Mouse (Mus musculus): ENCODE results near the gene Ikzf4.

Ikzf4 gene

GRCm38 (mm10) chr10:128645111-128646011 is at the start of gene Ikzf4:
Ikzf4 (minus strand) TSS chr10:128645991.
- in situ Hi-C loops (cut with MboI): no loop called here

GRCm38 (mm10) chr10:128695411-128695991 is 49.7 kb upstream of the Ikzf4 start:
- in situ Hi-C loops (cut with MboI): no loop called here

DNA sequence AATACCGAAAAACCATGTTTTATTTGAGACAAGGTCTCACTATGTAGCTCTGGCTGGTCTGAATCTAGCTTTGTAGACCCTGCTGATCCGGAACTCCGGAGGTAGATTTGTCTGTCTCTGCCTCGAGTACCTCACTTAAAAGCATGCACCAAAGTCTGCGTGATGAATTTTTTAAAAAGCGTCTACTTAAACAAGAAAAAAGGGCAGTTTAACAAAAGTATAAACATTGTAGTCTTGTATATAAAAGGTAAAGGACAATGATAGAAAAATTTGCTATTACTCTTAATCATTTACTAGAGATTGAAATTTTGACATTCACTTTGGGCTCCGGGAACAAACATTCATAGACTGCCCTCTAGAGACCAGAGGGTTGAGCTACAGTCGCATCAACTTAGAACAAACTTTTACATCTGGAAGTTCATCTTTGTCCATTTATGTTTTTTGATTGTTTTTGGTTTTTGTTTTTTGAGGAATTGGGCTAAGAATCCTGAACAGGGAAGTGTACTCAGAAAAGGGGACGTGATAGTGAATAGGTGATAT is 28.7 kb upstream of the Ikzf4 start:
- in situ Hi-C loops (cut with MboI): no loop called here

GRCm38 (mm10) chr10:128673763-128674468 is 28.1 kb upstream of the Ikzf4 start, which contains the start of gene Suox:
Suox (minus strand) TSS chr10:128674073.
- in situ Hi-C loops (cut with MboI): no loop called here

- in situ Hi-C loops (cut with MboI): no loop called here
Measured at GRCm38 (mm10) chr10:128671148-128671547, 25.4 kb upstream of the Ikzf4 start.

DNA sequence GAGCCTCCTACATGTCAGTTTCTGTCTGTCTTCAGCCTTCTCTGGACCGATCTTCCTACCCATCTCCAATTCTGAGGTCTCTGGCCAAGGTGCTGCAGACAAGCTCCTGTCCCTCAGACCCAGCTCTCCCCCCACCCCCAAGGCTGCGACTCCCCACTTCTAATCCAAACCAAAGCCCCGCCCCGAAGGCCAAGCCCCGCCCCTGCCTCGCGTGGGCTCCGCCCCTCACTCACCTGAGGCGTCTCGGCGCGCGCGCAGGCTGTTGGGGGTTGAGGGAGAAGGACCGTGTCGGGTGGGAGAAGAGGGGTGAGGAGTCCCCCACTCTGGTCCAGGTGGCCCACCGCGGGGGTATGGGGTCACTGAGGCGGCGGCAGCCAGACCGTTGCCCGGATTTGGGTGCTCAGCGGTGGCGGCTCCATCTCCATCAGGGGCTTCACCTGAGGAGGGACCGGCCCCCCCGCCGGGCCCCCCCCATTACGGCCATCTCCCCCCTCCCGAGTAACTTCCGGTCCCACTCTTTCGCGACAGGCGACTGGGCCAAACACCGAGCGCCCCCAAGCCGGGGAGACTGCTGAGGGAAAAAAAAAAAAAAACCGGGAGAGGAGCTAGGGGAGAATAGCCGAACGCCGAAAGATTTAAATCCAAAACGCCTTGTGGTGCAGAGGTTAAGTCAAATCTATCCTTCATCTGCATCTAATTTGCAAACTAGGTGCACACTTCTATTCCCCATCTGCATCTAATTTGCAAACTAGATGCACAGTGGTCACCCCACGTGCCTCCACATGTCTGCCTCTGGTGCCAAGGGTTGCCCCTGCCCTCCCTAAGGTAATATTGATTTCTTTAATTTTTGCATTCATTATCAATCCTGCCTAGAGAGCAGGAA is 23.2 kb upstream of the Ikzf4 start:
- in situ Hi-C loops (cut with MboI): no loop called here

DNA sequence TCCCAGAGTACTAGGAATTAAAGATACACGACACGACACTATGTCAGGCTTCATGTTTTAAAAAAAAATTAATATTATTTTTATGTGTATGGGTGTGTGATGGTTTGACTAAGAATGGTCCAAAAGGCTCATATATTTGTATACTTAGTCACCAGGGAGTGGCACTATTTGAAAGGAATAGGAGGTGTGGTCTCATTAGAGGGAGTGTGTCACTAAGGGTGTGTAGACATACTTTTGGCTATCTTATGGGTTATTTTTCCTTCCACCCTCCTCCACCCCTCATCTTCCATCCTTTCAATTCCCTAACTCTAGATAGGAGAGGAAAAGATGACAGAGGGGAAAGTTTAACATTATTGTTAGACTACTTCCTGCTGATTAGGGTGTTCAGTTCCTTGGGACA is 20.0 kb upstream of the Ikzf4 start:
- in situ Hi-C loops (cut with MboI): no loop called here

DNA sequence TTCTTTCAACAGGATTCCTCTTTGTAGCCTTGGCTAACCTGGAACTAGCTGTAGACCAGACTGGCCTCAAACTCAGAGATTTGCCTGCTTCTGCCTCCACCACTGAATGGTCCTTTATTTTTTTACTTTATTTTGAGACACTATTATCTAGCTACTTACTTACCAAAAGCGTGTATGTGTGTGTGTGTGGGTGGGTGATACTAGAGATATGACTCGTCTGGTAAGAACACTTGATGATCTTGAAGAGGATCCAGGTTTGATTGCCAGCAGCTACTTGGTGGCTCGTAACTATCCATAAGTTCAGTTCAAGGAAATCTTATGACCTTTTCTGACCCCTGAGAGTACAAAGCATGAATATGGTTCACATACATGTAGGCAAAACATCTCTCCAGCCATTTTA is 19.5 kb upstream of the Ikzf4 start:
- in situ Hi-C loops (cut with MboI): no loop called here

DNA sequence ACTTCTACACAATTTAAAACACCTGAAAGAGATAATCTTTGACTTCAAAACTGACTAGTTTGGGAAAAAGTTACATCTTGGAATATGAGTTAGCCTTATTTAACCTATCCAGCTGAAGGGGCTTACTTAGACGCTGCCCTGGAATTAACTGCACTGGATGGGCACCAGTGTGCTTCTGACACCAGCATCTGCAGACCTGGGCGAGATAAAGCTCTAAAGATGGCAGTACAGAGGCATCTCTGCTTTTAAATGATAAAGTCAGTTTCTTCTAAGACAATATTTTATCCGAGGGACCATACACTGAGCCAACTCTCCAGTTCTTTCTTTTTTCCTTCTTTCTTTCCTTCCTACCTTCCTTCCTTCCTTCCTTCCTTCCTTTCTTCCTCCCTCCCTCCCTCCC is 19.0 kb upstream of the Ikzf4 start:
- in situ Hi-C loops (cut with MboI): no loop called here

DNA sequence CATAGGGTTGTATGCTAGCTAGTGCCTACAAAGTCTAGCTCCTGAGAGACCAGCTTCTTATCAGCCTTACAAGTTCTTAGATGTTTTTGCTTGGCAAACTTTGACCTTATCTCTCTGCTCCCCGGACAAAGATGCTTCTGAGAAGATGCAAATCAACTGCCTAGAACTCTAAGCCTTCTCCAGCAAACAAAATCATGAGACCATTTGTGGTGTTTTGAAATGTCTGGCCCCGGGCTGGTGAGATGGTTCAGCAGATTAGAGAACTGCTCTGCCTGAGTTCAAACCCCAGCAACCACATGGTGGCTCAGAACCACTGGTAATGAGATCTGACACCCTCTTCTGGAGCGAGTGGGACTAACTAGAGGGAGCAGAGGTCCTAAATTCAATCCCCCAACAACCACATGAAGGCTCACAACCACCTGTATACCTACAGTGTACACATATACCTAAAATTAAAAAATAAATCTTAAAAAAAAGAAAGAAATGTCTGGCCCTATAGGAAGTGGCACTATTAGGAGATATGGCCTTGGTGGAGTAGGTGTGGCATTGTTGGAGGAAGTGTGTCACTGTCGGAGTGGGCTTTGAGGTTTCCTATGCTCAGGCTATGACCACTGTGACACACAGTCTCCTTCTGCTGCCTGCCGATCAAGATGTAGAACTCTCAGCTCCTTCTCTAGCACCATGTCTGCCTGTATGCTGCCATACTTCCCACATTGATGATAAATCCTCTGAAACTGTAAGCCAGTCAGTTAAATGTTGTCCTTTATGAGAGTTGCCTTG is 17.8 kb upstream of the Ikzf4 start:
- in situ Hi-C loops (cut with MboI): no loop called here

GRCm38 (mm10) chr10:128662465-128662864 is 16.7 kb upstream of the Ikzf4 start:
- in situ Hi-C loops (cut with MboI): no loop called here

DNA sequence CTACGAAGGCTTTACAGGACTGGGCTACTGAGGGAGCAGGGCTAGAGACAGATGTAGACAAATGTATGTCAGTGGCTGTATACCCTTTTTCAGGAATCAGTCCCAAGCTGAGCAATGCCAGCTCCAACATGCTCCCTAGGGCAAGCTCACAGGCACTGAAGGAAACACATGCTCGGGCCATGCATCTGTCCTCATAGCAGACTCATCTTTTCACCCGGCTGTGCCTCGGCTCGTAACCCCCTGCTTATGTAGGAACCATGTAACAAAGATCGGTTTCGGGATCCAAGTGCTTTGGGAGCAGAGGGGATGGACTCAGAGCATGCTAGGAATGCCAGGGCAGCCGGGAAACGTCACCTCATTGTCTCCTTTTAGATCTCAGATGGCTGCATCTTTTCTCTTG is 13.7 kb upstream of the Ikzf4 start:
- in situ Hi-C loops (cut with MboI): no loop called here

- in situ Hi-C loops (cut with MboI): no loop called here
Measured at GRCm38 (mm10) chr10:128657844-128658243, 12.1 kb upstream of the Ikzf4 start.

DNA sequence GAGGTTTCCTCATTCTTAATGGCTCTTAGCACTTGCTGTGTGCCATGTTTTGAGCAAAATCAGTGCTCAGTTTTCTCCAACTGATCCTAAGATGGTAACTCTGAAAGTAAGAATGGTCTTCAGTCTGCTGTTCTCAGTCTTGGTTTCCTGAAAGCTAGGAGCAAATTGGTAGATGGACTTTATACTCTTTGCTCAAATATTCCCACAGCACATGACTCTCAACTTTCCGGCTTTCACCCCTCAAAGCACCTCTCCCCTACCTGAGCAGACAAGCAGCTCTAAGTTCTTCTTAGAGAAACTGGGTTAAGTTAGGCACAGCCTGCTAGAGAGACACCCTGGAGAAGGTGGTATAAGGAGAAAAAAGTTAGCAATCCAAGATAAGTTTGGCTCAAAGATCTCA is 10.9 kb upstream of the Ikzf4 start:
- in situ Hi-C loops (cut with MboI): no loop called here

DNA sequence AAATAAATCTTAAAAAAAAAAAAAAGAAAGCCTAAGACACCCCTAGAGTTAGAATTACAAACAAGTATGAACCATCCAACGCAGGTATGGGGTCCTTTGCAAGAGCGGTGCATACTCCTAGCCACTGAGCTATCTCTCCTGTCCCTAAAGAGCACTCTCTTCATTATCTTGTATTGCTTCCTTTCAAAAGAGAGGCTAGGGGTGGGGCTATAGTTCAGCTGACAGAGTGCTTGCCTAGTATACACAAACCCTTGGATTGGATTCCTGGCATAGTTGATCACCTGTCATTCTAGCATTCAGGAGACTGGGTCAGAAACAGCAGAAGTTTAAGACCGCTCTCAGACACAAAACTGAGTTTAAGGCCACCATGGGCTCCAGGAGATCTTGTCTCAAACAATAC is 9.5 kb upstream of the Ikzf4 start:
- in situ Hi-C loops (cut with MboI): no loop called here

DNA sequence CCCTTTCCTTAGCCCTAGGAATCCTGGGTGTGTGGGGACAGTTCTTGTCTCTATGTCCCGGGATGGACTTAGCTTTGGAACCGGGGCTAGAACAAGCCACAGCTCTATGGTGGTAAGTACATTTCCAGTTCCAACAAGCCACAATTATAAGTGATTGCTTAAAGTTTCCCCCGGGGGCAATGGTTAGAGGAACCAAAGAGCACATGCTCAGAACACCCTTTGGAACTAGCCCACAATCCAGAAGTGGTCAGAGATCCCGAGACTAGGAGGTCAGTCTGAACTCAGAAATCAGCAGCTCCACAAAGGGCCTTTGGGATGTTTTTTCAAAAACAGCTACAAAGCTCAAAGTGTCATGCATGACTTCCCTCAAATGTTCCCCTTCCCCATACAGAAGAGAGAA is 8.1 kb upstream of the Ikzf4 start:
- in situ Hi-C loops (cut with MboI): no loop called here

GRCm38 (mm10) chr10:128646139-128647089 is 623 bp upstream of the Ikzf4 start:
- in situ Hi-C loops (cut with MboI): no loop called here

GRCm38 (mm10) chr10:128642749-128643148 is 3.0 kb downstream of the Ikzf4 start:
- in situ Hi-C loops (cut with MboI): no loop called here

DNA sequence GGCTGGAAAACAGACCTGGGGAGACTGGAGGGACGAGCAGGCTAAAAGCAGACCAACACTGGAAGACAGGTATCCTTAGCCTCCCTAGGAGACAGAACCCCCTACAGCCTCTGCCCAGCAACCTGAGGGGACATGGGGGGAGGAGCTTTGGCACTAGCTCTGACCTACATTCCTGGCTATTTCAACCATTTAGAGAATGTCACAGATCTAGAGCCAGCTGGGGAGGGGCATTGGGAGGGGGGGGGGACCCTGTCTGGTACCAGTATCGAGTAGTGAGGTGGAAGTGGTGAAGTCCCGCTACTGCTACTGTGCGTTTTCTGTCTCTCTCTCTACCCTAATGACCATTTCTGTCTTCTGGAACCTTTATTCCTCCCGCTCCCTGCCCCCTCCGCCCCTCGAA is 3.9 kb downstream of the Ikzf4 start:
- in situ Hi-C loops (cut with MboI): no loop called here

DNA sequence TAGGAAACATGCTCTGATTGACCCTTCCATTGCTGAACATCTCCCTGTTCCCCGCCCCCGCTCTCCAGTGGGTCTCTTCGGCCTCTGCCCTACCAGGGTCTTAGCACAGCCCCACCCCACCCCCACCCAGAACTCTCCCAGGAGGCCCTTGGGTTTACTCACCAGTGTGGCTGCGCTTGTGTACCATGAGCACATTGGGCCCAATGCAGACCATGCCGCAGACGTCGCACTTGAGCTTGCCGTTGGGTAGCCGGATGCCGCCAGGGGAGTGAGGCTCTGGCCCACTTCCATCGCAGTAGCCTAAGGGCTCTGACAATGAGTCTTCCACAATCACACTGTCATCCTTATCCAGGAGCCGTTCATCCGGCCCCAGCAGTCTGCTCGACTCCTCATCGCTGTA is 4.9 kb downstream of the Ikzf4 start:
- in situ Hi-C loops (cut with MboI): no loop called here
